Mouse (Mus musculus) G1E-ER4 (cell line): Measurements from ENCODE around the gene Gm20696. TPM values are rescaled to one million over a fixed set of nuclear protein-coding genes. Genes with fewer than 3 reads are reported as not detected.

Source experiments
- GATA1 ChIP-seq: IDR thresholded peaks from one replicate; pipeline ENCODE4 v1.8.0; 2012; ENCODE audit warnings: low read length, inconsistent platforms
- polyA plus RNA-seq: library from polyadenylated mRNA; stranded (reverse); fragments of >175 nt; gene quantifications from 2 replicates; pipeline ENCODE4 v1.2.3, GENCODE M21; 2012

Gm20696 gene
- polyA plus RNA-seq, 1 experiment, result not detected

- TF ChIP-seq GATA1, result no peak
These were observed 264.2 kb downstream of the Gm20696 start for GRCm38 (mm10) chr6:99402370-99402769.

GRCm38 (mm10) chr6:99401801-99402200 lies 264.8 kb downstream of the Gm20696 start:
- TF ChIP-seq GATA1, result no peak

GRCm38 (mm10) chr6:99401211-99401610 lies 265.4 kb downstream of the Gm20696 start:
- no peak for TF ChIP-seq GATA1

GRCm38 (mm10) chr6:99395745-99396144 lies 270.9 kb downstream of the Gm20696 start:
- no peak for TF ChIP-seq GATA1

GRCm38 (mm10) chr6:99394801-99395200 lies 271.8 kb downstream of the Gm20696 start:
- no peak for TF ChIP-seq GATA1

- TF ChIP-seq GATA1, result no peak
These were observed 274.1 kb downstream of the Gm20696 start for GRCm38 (mm10) chr6:99392484-99392883.

- no peak for TF ChIP-seq GATA1
These were observed 277.6 kb downstream of the Gm20696 start for GRCm38 (mm10) chr6:99388741-99389675.

GRCm38 (mm10) chr6:99388023-99388422 lies 278.6 kb downstream of the Gm20696 start:
- TF ChIP-seq GATA1, result no peak

GRCm38 (mm10) chr6:99385059-99385604 lies 281.5 kb downstream of the Gm20696 start:
- TF ChIP-seq GATA1, result no peak

- TF ChIP-seq GATA1, result no peak
These were observed 282.6 kb downstream of the Gm20696 start for GRCm38 (mm10) chr6:99383846-99384472.

GRCm38 (mm10) chr6:99380146-99380545 lies 286.5 kb downstream of the Gm20696 start:
- no peak for TF ChIP-seq GATA1

GRCm38 (mm10) chr6:99378997-99379710 lies 287.4 kb downstream of the Gm20696 start:
- no peak for TF ChIP-seq GATA1

- no peak for TF ChIP-seq GATA1
These were observed 288.9 kb downstream of the Gm20696 start for GRCm38 (mm10) chr6:99377716-99378115.

- TF ChIP-seq GATA1, result no peak
These were observed 289.5 kb downstream of the Gm20696 start for GRCm38 (mm10) chr6:99377131-99377530.

- no peak for TF ChIP-seq GATA1
These were observed 289.9 kb downstream of the Gm20696 start for GRCm38 (mm10) chr6:99376721-99377120.

- no peak for TF ChIP-seq GATA1
These were observed 290.7 kb downstream of the Gm20696 start for GRCm38 (mm10) chr6:99375865-99376264.
